Mouse (Mus musculus): ENCODE results near the gene Mical2. TPM values are rescaled to one million over a fixed set of nuclear protein-coding genes. Genes with fewer than 3 reads are reported as not detected.

Gene Mical2
- polyA plus RNA-seq, 1 experiment from 2014 or later, result 1.9 TPM

DNA sequence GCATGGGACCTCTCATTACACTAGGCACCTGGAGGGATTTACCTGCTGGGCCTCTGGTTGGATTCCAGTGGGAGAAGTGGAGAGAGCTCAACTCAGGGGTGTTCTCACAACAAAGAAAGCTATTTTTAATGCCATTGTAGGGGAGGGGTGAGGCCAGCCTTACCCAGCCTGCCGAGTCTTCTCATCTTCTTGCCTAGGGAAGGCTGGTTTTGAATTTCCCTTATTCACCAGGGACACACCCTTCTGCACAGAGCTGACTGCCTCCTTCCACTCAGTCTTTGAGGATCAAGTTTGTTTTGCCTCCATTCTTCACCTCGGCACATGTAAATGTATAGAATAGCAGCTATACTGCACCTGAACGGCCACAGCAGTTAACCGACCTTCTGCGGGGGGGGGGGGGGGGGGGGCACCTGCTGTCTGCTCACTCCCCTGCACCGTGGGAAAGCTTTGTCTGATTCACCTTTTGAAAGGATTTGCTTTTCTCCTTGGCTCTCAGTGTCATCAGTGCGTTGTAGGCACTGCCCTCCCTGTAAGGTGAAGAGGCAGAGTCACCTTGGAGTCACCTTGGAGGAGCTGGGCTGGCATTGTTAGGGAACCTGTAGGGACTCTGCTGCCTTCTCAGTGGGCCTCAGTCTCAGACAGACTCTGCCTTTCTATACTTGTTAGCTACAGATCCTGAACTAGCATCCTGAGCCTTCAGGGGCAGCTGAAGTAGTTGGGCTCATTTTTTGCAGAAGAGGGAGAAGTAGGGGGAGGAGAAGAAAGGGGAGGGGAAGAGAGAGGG, 191.3 kb downstream of the Mical2 start:
- 10% methylated on average over 7 of the region's 7 CpGs for WGBS
- Histone ChIP-seq H3K9ac (ENCODE audit: low read length) (no peak overlapping the region), H3K27ac (ENCODE audit: low read depth, low read length) (no peak overlapping the region), H3K36me3 (ENCODE audit: control insufficient read depth, insufficient read depth, low read length) (no peaks in the 10 kb centered on the region), H3K4me1 (replicated peaks; ENCODE audit: control insufficient read depth, insufficient read depth, low read length) (peaks cover 16% of the 10 kb centered on the region), H3K27me3 (ENCODE audit: control insufficient read depth, insufficient read depth, low read length) (0 out of 2 replicates have a peak, but pooled peaks cover 2% of the 10 kb centered on the region), H3K4me3 (ENCODE audit: low read depth, low read length) (no peak overlapping the region), H3K9me3 (ENCODE audit: control insufficient read depth, low read length) (no peaks in the 10 kb centered on the region), H3K4me2 (ENCODE audit: low read depth, low read length, severe bottlenecking) (peak overlapping the region; percentile 29; the same call in 1 of the 2 replicates)
- DNase-seq (ENCODE audit: low spot score), result no peak
- ATAC-seq (replicated peaks; ENCODE audit: low FRiP score), result no peak

DNA sequence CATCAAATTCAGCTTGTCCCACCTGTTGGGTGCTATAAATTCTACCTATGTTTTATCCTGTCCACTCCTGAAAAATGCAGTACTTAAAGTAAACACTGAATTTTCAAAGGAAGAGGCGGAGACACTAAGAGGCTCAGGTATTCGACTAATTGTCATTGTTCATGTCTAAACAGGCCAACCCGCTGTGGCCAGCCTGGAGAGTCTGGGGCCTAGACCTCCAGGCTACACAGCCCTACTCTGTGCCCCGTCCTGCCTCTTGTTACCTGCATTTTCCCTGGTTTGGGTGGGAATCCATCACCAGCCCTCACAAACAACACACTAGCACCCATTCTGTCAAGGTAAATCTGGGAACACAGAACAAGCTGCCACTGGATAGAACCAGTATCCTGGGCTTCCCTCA, 191.9 kb downstream of the Mical2 start:
- peaks cover 16% of the 10 kb centered on the region for H3K4me1 ChIP-seq (replicated peaks; ENCODE audit: control insufficient read depth, insufficient read depth, low read length)
- H3K27me3 ChIP-seq (ENCODE audit: control insufficient read depth, insufficient read depth, low read length), result 0 out of 2 replicates have a peak, but pooled peaks cover 2% of the 10 kb centered on the region
- H3K9ac ChIP-seq (ENCODE audit: low read length), result no peak overlapping the region
- H3K9me3 ChIP-seq (ENCODE audit: control insufficient read depth, low read length), result no peaks in the 10 kb centered on the region
- no peak overlapping the region for H3K4me2 ChIP-seq (ENCODE audit: low read depth, low read length, severe bottlenecking)
- 57% methylated on average over 4 of the region's 4 CpGs for WGBS
- no peak for DNase-seq (ENCODE audit: low spot score)
- no peak overlapping the region for H3K4me3 ChIP-seq (ENCODE audit: low read depth, low read length)
- no peaks in the 10 kb centered on the region for H3K36me3 ChIP-seq (ENCODE audit: control insufficient read depth, insufficient read depth, low read length)
- ATAC-seq (replicated peaks; ENCODE audit: low FRiP score), result no peak
- no peak overlapping the region for H3K27ac ChIP-seq (ENCODE audit: low read depth, low read length)

DNA sequence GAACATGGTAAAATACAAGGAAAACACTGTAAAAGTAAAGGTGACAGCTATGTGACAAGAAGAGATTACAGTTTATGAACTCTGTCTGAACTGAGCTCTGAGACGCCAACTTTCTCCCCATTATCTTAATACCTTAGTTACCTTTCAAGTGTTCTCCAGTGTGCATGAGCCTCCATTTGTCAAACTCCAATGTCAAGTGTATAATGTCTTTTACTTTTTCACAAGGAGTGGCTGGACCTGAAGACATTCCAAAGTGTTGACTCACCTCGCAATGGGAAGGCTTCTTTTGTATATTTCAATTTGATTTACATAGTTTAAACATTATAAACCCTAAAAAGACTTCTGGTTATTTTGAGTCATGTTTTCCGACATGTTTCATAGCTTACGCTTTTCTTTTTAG, 197.8 kb downstream of the Mical2 start:
- no peak overlapping the region for H3K27ac ChIP-seq (ENCODE audit: low read depth, low read length)
- H3K4me1 ChIP-seq (replicated peaks; ENCODE audit: control insufficient read depth, insufficient read depth, low read length), result peaks cover 3% of the 10 kb centered on the region; the same call in 1 of the 2 replicates
- no peak overlapping the region for H3K4me2 ChIP-seq (ENCODE audit: low read depth, low read length, severe bottlenecking)
- ATAC-seq (replicated peaks; ENCODE audit: low FRiP score) (no peak), DNase-seq (ENCODE audit: low spot score) (no peak)
- WGBS, result 86% methylated on average over 4 of the region's 4 CpGs
- H3K27me3 ChIP-seq (ENCODE audit: control insufficient read depth, insufficient read depth, low read length), result no peaks in the 10 kb centered on the region; the same call in 1 of the 2 replicates
- no peak overlapping the region for H3K4me3 ChIP-seq (ENCODE audit: low read depth, low read length)
- H3K9me3 ChIP-seq (ENCODE audit: control insufficient read depth, low read length), result no peaks in the 10 kb centered on the region
- no peak overlapping the region for H3K9ac ChIP-seq (ENCODE audit: low read length)
- H3K36me3 ChIP-seq (ENCODE audit: control insufficient read depth, insufficient read depth, low read length), result no peaks in the 10 kb centered on the region

DNA sequence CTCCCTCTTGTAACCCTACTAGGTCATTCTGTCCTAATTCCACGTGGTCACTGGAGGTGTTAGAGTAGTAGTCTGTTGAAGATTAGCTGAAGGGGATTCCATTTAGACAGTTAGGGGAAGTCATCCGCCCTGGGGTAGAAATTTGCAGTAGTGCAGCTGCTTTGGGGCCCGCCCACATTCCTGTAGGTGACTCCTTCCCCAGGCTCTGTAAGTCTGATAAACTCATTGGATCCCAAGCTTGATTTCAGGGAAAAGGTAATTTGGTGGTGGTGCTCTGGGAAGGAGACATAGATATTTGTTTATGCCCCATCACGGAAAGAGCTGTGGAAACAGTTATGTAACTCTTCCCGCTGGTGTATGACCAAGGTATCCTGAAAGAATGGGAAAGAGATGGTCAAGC, 201.2 kb downstream of the Mical2 start:
- Histone ChIP-seq H3K4me3 (ENCODE audit: low read depth, low read length) (no peak overlapping the region), H3K9ac (ENCODE audit: low read length) (no peak overlapping the region), H3K4me2 (ENCODE audit: low read depth, low read length, severe bottlenecking) (no peak overlapping the region)

DNA sequence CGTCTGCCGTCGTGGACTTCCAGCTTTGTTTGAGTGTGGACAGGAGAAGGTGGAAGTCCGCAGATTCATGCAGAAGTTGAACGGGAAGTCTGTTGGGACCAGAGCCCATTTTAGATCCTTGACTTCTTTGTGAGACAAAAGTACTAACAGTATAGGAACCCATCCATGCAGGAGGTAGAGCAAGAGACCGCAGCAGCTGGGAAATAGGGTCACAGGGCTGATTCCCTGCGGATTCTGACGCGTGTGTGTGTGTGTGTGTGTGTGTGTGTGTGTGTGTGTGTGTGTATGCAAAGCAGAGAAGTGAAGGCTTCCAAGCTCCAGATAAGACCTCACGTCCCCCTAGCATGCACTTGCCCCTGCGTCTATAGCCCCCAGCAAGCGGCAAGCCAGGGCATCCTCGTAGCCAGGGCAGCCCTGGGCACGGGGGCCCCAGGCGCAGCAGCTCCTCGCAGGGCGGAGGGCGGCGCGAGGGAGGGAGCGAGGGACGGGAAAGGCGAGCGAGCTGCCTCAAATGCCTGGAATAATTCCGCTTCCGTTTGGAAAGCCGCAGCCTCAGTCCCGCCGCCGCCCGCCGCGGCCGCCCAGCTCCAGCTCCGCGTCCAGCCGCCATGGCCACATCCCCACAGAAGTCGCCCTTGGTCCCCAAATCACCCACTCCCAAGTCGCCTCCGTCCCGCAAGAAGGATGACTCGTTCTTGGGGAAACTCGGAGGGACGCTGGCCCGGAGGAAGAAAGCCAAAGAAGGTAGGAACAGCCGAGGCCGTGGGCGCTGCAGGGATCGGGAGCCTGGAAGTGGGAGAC, 201.9 kb downstream of the Mical2 start, which contains the start of gene Parva:
Gene Parva (plus strand): TSS at position 149 of the 801 bp plus-strand sequence.
- Histone ChIP-seq H3K4me2 (ENCODE audit: low read depth, low read length, severe bottlenecking) (peak within 1 kb of the TSS; percentile 83), H3K27me3 (ENCODE audit: control insufficient read depth, insufficient read depth, low read length) (no peaks in the 10 kb centered on the region; the same call in 1 of the 2 replicates), H3K27ac (ENCODE audit: low read depth, low read length) (peak within 1 kb of the TSS; percentile 72), H3K36me3 (ENCODE audit: control insufficient read depth, insufficient read depth, low read length) (no peaks in the 10 kb centered on the region), H3K9ac (ENCODE audit: low read length) (peak within 1 kb of the TSS; percentile 93), H3K9me3 (ENCODE audit: control insufficient read depth, low read length) (peaks cover 3% of the 10 kb centered on the region; the same call in 1 of the 2 replicates), H3K4me3 (ENCODE audit: low read depth, low read length) (peak within 1 kb of the TSS; percentile 66), H3K4me1 (replicated peaks; ENCODE audit: control insufficient read depth, insufficient read depth, low read length) (peaks cover 5% of the 10 kb centered on the region; the same call in 1 of the 2 replicates)
- DNase-seq (ENCODE audit: low spot score) (peak; percentile 83), ATAC-seq (replicated peaks; ENCODE audit: low FRiP score) (peak; percentile 79)
- WGBS, result 3% methylated on average over 45 of the region's 49 CpGs

More for the DNA sequence above, 201.2 kb downstream of the Mical2 start:
- DNase-seq (ENCODE audit: low spot score) (no peak), ATAC-seq (replicated peaks; ENCODE audit: low FRiP score) (no peak)
- no peak overlapping the region for H3K27ac ChIP-seq (ENCODE audit: low read depth, low read length)
- 61% methylated on average over 5 of the region's 5 CpGs for WGBS
- H3K9me3 ChIP-seq (ENCODE audit: control insufficient read depth, low read length), result peaks cover 3% of the 10 kb centered on the region; the same call in 1 of the 2 replicates
- H3K4me1 ChIP-seq (replicated peaks; ENCODE audit: control insufficient read depth, insufficient read depth, low read length), result peaks cover 5% of the 10 kb centered on the region; the same call in 1 of the 2 replicates
- H3K27me3 ChIP-seq (ENCODE audit: control insufficient read depth, insufficient read depth, low read length), result no peaks in the 10 kb centered on the region; the same call in 1 of the 2 replicates
- H3K36me3 ChIP-seq (ENCODE audit: control insufficient read depth, insufficient read depth, low read length), result no peaks in the 10 kb centered on the region

DNA sequence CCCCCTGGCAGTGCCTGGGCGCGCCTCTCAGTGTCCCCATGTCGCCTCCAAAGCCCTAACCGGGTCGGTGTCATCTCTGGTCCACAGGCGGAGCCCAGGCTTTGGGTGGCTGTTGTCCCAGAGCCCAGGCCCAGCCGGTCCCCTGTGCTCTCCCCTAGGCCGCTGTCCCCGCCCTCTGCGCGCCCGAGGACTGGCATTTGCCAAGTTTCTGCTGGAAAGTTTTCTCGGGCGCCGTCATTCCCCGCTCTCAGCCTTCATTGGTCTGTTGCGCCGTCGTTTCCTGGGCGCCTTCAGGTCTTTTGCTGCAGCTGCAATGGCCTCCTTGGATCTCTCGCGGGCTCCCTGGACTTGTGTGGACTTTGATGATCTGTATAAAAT, 202.5 kb downstream of the Mical2 start:
- DNase-seq (ENCODE audit: low spot score) (peak; percentile 90), ATAC-seq (replicated peaks; ENCODE audit: low FRiP score) (peak; percentile 94)
- peaks cover 5% of the 10 kb centered on the region; the same call in 1 of the 2 replicates for H3K4me1 ChIP-seq (replicated peaks; ENCODE audit: control insufficient read depth, insufficient read depth, low read length)
- peak overlapping the region; percentile 93 for H3K9ac ChIP-seq (ENCODE audit: low read length)
- peak overlapping the region; percentile 66 for H3K4me3 ChIP-seq (ENCODE audit: low read depth, low read length)
- H3K27ac ChIP-seq (ENCODE audit: low read depth, low read length), result peak overlapping the region; percentile 72
- H3K4me2 ChIP-seq (ENCODE audit: low read depth, low read length, severe bottlenecking), result peak overlapping the region; percentile 83
- WGBS, result under 1% methylated on average over 22 of the region's 22 CpGs
- H3K27me3 ChIP-seq (ENCODE audit: control insufficient read depth, insufficient read depth, low read length), result no peaks in the 10 kb centered on the region; the same call in 1 of the 2 replicates
- peaks cover 3% of the 10 kb centered on the region; the same call in 1 of the 2 replicates for H3K9me3 ChIP-seq (ENCODE audit: control insufficient read depth, low read length)
- no peaks in the 10 kb centered on the region for H3K36me3 ChIP-seq (ENCODE audit: control insufficient read depth, insufficient read depth, low read length)

DNA sequence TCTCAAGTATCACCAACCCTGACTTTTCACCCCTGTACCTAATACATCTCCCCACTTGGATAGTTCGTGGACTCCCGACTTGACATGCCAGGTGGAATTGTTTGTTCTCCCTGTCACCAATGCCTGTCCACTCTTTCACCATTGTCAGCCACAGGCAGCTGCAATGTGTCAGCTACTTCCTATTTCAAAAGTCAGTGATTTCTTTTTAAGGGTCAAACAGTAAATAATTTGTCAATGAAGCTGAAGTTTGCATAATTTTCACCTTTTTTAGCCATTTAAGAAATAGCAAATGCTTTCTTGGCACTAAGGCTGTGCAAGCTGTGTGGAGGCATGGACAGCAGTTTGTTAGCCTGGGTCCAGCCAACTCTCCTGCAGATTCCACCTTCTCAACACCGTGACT, 214.2 kb downstream of the Mical2 start:
- H3K9me3 ChIP-seq (ENCODE audit: control insufficient read depth, low read length), result no peaks in the 10 kb centered on the region; the same call in 1 of the 2 replicates
- H3K9ac ChIP-seq (ENCODE audit: low read length), result no peak overlapping the region
- no peak for ATAC-seq (replicated peaks; ENCODE audit: low FRiP score)
- no peak for DNase-seq (ENCODE audit: low spot score)
- no peaks in the 10 kb centered on the region for H3K36me3 ChIP-seq (ENCODE audit: control insufficient read depth, insufficient read depth, low read length)
- H3K27ac ChIP-seq (ENCODE audit: low read depth, low read length), result no peak overlapping the region
- H3K4me1 ChIP-seq (replicated peaks; ENCODE audit: control insufficient read depth, insufficient read depth, low read length), result peaks cover 1% of the 10 kb centered on the region; the same call in 1 of the 2 replicates
- H3K27me3 ChIP-seq (ENCODE audit: control insufficient read depth, insufficient read depth, low read length), result no peaks in the 10 kb centered on the region
- no peak overlapping the region for H3K4me2 ChIP-seq (ENCODE audit: low read depth, low read length, severe bottlenecking)
- H3K4me3 ChIP-seq (ENCODE audit: low read depth, low read length), result no peak overlapping the region
- WGBS, result 91% methylated on average over 3 of the region's 3 CpGs

Data from forebrain, embryonic 11.5 days (tissue).